Mouse (Mus musculus) brain, embryonic 14.5 days (tissue): ENCODE results near the gene Krtdap. TPM values are rescaled to one million over a fixed set of nuclear protein-coding genes. Genes with fewer than 3 reads are reported as not detected.

Source experiments
- DNase-seq: peaks from one replicate; pipeline ENCODE4 v3.0.0-alpha.2; 2011; ENCODE audit warnings: low read depth
- CTCF ChIP-seq: fragments of 200-500 bp; IDR thresholded peaks from 2 replicates; pipeline ENCODE4 v1.5.1; 2012; ENCODE audit warnings: inconsistent platforms, mild to moderate bottlenecking, moderate library complexity, borderline replicate concordance; ENCODE audit not compliant: insufficient read depth, insufficient read length; ENCODE audit errors: extremely low read depth
- POLR2A ChIP-seq: fragments of 200-500 bp; IDR thresholded peaks from 2 replicates; pipeline ENCODE4 v1.6.1; 2012; ENCODE audit warnings: mild to moderate bottlenecking, inconsistent platforms, borderline replicate concordance; ENCODE audit not compliant: poor library complexity, insufficient read depth, insufficient read length, severe bottlenecking; ENCODE audit errors: extremely low read depth
- polyA plus RNA-seq: library from polyadenylated mRNA; depleted of rRNA; stranded (reverse); fragments of >200 nt; gene quantifications from 2 replicates; pipeline ENCODE4 v1.2.3, GENCODE M21; 2012

Krtdap gene
- polyA plus RNA-seq, 1 experiment: 5.6 TPM

DNA sequence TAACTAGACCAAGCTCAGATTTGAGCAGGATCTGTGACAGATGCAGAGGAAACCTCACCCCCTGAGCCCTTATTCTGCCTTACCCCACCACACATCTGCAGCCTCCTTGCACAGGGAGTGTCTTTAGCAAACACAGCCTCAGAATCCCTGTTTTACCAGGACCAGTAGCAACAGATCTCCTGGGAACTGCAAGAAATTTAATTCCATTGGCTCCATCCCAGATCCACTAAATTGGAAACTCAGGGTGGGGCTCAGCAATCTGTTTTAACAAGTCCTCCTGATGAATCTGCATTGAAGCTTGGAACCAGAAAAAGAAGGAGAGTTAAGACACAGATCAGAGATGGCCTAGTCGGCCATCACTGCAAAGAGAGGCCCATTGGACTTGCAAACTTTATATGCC, 9.1 kb downstream of the Krtdap start:
- DNase-seq: no peak
- TF ChIP-seq CTCF (no peak), POLR2A (no peak)

DNA sequence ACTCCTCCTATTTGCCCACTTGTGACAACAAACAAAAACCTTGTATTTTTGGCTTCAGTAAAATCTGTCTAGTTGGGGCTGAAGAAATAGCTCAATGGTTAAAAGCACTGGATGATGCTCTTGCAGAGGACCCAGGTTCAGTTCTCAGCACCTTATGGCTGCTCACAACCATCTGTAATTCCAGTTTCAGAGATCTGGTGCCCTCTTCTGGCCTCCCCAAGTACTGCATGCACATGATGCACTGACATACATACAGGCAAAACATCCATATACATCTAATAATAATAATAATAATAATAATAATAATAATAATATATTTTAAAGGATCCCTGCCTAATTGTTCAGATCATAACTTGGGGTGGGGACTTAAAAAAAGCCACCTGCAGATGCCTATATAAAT, 13.0 kb downstream of the Krtdap start:
- no peak for DNase-seq
- TF ChIP-seq POLR2A (no peak), CTCF (no peak)

DNA sequence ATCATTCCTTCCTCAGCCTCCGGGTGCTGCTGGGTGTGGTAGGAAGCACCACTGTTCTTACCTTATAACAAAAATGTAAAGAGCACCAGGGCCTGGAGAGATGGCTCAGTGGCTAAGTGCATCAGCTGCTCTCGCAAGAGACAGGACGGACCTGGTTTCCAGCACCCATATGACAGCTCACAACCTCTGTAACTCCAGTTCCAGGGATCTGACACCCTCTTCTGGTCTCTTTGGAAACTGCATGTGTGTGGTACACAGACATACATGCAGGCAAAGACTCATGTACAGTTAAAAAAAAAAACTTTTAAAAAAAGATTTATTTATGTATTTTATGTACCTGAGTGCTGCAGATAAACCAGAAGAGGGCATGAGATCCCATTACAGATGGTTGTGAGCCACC, 15.6 kb downstream of the Krtdap start:
- TF ChIP-seq CTCF: no peak
- no peak for TF ChIP-seq POLR2A
- no peak for DNase-seq

DNA sequence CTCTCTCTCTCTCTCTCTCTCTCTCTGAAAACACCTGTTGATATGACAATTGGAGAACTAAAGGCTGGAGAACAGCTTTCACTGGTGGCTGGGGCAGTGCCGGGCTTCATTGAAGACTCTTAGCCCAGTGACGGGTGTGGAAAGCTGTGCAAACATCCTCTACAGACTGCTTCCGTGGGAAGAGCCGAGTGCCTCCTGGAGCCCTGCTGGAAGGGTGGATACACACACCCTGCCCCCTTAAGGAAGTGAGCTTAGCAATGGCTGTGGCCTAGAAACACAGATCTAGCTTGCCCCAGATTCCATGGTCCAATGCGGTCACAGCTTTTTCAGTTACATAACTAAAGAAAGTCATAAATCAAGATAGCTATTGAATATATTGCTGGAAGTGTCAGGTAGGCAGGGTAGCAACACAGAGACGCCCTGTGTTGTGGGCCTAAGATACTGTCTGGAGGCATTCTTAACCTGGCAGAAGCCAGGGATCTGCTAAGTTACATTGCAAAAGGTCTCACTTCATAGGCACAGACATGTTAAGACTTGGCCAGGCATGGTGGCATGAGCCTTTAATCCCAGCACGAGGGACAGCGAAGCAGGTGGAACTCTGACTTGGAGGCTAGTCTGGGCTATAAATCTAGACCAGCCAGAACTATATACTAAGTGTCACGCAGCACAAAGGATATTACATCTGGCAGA, 16.5 kb downstream of the Krtdap start:
- no peak for DNase-seq
- TF ChIP-seq CTCF (no peak), POLR2A (no peak)

DNA sequence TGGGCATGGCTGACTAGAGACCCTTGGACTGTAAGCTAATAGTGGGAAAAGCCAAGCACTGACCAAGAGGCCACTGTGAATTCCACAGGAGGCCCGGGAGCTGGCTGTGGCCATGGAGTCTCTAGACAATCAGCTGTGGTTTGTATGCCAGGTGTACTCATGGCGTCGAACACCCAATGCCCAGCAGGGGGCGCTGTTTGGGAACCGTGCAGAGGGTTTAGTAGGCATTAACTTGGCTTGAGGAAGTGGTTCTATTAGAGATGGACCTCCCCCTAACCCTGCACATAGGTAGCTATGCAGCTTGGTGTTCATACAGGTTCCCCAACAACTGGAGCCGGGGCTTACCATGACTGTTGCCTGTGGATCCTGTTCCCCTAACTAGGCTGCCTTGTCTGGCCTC, 18.2 kb downstream of the Krtdap start:
- no peak for DNase-seq
- TF ChIP-seq CTCF: peak; percentile 35; the same call in 1 of the 2 replicates
- no peak for TF ChIP-seq POLR2A

- no peak for DNase-seq
- TF ChIP-seq POLR2A (no peak), CTCF (no peak)
Observed at GRCm38 (mm10) chr7:30810319-30810718, 22.6 kb downstream of the Krtdap start.

DNA sequence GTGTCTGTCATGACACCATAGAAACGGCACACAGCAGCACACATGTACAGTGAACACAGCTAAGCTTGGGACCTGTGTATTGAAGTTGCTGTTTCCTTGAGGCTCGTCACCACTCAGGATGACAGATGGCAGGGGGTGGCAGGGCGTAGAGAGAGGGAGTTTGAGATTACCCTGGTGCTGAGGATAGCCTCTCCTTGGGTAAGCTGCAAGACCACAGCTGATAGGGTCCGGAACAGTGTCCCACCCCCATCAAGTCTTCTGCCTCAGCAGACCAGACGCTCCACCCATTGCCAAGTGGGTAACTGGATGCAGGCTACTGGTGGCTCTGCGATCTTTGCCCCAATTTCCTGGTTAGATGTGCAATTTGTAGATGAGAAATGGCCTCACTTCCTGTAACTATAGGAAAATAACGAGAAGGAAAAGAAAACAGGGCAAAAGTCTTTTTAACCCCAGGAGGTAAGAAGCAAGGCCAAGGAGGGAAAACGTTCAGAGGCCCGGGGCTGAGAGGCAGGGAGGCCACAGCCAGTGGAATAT, 24.1 kb downstream of the Krtdap start:
- TF ChIP-seq CTCF: no peak
- no peak for DNase-seq

DNA sequence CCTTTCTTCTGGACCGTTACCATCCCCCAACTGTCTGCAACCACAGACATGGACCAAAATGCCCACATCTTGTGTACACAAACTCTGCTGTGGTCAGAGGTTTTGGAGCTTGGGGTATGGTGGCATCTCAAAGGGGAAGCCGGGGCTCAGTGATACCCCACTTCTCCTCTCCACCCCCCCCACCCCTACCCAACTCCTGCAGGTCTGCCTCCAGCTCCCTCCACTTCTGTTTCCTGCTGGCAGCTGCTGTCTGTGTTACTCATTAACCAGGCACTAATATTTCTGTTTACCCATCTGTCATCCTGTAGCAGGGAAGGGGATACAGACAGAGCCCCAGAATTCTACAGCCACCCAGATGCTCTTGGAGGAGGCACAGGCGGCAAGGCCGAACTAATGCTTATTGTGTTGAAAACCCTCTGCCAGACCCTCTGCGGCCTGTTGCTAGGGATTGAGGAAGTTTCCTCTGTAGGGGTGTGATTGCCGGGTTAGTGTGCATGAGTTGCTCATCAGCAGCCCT, 24.7 kb downstream of the Krtdap start:
- TF ChIP-seq POLR2A (no peak), CTCF (no peak)
- peak; percentile 54 for DNase-seq

DNA sequence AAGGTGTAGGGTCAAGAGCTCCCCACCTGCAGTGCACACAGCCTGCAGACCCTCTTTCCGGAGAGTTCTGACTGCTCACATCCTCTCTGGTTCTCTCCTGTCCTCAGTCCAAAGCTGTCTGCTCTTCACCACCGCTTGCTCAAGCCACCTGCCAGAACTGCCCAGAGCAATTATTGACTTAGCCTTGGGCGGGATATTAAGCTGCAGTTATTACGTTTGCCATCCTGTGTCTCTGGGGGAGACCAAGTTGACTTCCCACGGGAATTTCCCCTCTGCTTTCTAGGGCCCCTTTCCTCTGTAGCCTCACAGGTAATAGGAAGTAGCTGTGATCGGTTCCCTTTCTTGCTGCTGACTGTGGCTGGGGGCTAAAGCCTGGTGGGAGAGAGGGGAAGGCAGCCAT, 32.4 kb downstream of the Krtdap start:
- TF ChIP-seq CTCF: no peak
- no peak for TF ChIP-seq POLR2A
- DNase-seq: no peak

DNA sequence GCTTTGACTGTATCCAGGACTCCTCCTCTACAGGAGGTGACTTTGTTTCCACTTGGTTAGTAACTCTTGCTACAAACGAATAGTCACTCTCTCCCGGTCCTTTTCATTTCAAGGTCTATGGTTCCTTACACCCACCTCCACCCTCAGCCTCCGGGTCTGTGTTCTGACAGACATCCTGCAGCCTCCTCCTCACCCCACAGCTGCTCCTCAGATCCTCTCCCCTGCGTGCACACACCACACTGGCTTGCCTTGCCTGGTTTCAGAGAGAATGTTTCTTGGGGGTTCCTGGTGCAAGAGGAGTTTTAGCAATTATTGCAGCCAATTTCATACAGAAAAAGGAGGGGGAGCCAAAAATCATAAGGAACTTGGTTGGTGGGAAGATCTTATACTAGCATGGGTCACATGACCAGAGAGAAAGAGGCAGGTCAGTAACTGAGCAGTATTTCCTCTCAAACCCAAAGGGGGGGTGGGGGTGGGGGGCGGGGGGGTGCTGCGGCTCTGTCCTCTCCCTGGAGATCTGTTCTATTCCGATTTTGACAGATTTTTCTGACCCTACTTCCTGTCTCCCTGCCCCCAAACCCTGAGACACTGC, 33.3 kb downstream of the Krtdap start:
- no peak for DNase-seq
- TF ChIP-seq CTCF (no peak), POLR2A (no peak)

DNA sequence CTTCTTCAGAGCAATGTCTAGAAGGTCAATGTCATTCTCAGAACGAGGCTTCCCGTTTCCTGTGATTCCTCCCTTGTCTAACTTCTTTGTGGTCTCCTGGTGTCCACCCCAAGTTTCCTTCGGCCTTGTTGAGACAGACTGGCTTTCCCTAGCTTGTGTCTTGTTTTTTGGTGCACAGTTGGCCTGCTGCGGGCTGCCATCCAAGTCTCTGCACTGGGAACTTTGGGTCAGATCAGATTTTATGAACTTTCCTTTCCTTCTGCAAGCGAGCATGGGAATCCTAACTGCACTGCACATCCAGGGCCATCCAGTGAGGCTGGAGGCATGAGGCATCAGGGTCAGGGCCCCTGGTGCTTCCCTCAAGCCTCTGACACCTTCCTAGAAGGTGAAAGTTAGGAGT, 33.8 kb downstream of the Krtdap start:
- TF ChIP-seq POLR2A (no peak), CTCF (no peak)
- DNase-seq: no peak

GRCm38 (mm10) chr7:30823675-30824074, 36.0 kb downstream of the Krtdap start, which contains the start of gene Ffar2:
Gene Ffar2 (minus strand): TSS chr7:30823775.
- TF ChIP-seq POLR2A (no peak), CTCF (no peak)

GRCm38 (mm10) chr7:30824306-30824705, 36.6 kb downstream of the Krtdap start:
- no peak for DNase-seq
- TF ChIP-seq CTCF (no peak), POLR2A (no peak)

More at GRCm38 (mm10) chr7:30823675-30824074, 36.0 kb downstream of the Krtdap start, which contains the start of gene Ffar2:
- DNase-seq: no peak
